Mouse (Mus musculus) testis, adult 10 weeks (tissue): Measurements from ENCODE around the gene Fbxo42. TPM values are rescaled to one million over a fixed set of nuclear protein-coding genes. Genes with fewer than 3 reads are reported as not detected.

Source experiments
- polyA plus RNA-seq: library from polyadenylated mRNA; stranded (reverse); fragments of 350-450 nt; fragmentation: Illumina TruSeq; extraction: RNeasy Lipid Tissue Mini Kit (QIAGEN cat#74804); gene quantifications from one replicate; pipeline ENCODE4 v1.2.3, GENCODE M21; 2014; ENCODE audit warnings: low read depth, low replicate concordance

The Fbxo42 gene
- 3.9 TPM for polyA plus RNA-seq

DNA sequence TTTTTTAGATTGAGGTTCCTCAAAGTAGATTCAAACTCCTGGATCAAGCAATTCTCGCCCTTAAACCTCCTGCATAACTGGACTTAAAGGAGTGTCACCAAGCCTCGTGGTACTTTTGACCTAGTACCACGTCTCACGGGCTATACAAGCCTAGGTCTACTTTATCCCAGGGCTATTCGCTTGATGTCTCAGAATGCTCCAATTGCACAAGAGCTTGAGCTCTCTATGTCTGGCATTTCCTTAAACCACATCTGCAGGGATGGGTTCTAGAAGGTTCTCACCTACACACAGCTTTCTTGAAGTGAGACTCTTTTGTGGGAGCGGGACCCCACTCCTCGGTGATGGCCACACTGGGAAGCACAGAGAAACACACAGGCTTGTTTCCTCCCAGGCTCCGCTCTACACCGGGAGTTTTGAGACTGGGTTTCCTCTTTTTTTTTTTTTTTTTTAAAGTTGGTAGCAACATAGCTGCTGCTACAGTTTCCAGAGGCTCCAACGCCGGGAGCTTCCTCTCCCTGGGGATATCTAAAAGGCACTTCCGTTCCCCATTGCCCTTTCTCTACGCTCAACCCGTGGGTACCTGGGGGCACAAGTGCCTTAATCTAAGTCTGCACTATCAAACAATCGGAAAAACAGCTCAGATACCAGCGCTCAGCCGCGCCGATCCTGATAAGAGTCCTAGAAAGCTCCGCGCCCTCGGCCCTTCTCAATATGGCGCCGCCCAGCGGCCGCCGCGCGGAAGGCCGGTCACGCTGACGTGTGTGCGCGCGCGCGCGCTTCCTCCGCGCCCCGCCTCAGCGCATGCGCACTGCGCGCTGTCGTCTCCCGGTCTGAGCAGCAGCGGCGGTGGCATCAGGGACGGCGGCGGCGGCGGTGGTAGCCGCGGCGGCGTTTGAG lies at the start of gene Fbxo42:
Gene Fbxo42, plus strand, starts transcription at position 802 of the 897 bp plus-strand sequence.

DNA sequence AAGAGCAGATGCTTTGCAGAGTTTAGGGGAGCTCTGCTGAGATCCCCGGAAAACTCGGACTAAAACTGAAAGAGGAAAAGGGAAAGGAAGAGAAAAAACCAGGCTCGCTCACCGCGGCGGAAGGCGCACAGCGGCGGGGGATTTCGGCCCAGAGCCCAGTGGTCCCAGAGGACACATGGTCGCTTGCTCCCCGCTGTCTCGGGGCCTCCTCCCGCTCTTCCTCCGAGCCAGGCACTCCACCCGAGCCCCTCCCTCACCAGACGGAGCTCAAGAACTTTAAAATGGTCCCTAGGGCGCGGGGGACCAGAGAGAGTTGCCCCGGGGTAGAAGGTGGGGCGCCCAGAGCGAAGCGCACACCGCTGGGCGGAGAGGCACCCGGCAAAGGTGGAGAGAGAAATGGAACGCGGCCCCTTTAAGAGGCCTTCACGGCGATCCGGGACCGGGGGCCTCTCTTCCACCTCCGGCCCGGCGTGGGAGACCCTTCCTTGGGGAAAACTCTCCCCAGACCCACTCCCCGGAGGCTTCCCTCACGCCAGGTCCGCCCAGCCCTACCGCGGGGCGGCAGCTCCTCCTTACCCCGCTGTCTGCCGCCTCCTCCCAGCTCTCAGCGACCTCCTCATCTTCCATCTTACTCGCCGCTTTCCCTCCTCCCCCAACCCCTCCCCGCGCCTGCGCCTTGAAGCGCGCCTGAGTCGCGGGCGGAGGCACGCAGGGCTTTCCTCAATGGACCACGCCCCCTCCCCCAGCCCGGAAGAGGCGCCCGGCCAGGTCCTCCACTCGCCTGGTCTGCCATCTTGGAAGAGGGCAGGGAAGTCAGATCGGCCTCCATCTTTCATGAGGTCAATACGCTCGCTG lies 8.4 kb upstream of the Fbxo42 start, which contains the start of gene Szrd1:
Gene Szrd1, minus strand, starts transcription at position 660 of the 855 bp plus-strand sequence.

DNA sequence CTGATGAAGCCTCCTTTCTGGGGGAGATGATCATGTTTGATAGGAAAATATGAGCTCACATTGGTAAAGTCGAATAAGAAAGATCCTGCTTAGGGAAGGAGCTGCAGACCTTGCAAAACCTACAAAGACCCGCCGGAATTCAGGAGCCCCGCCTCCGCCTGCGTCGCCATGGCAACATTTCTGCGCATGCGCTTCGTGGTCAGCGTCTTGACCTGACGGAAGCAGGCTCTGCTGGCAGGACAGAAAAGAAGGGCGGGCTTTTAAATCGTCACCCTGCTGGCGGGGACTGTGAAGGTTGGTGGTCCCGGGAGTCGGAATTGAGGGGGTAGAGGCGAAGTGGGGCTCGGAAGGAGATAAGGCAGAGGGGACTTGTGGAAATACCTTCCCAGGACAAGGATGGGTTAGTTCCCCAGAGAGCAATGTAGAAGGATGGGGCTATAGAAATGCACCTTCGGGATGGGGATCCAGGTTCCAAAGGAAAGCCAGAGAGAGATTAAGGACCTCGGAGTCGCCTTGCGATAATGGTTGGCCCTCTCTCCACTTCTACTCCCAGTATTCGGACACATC lies 66.1 kb downstream of the Fbxo42 start, which contains the start of gene Rsg1:
Gene Rsg1, plus strand, starts transcription at position 187 of the 567 bp plus-strand sequence.

DNA sequence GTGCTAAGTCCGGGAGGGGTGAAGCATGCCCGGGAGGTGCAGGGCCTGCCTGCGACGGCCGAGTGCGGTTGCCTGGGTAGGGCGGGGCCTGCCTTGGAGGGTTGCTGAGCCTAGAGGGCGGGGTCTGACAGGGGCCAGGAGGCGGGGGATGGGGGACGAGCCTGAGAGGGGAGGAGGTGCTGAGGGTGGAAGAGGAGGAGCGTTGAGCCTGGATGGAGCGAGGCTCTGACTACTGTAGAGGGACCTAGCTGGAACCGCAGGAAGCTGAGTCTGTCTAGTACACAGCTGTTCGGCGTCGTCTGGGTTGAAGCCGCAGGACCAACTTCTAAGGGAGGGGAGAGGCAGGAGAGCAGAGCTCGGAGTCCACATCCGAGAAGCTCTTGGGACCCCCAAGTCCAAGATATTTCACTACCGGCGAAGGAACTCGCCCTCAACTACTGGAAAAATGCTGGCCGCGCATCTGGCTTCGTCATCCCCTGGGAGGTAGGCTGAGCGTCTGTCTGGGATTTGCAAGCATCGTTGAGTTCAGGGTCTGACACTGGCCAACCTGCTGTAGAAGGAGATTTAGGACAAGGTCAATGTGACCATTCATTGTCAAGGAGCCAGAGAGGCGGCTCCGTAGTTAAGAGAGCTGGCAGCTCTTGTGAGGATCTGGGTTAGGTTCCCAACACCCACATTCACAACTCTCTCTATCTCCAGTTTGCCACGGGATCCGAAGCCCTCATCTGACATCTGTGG lies 91.8 kb downstream of the Fbxo42 start, which contains the start of gene Arhgef19:
Gene Arhgef19, plus strand, starts transcription at position 112 of the 738 bp plus-strand sequence.

Other genes with a start within 250 kb of the Fbxo42 start
- gene Padi2, start 241.6 kb upstream of the Fbxo42 start, polyA plus RNA-seq, result 0.69 TPM
- 41.8 TPM for gene Sdhb, start 186.7 kb upstream of the Fbxo42 start, polyA plus RNA-seq
- 2.1 TPM for gene Atp13a2, start 161.0 kb upstream of the Fbxo42 start, polyA plus RNA-seq
- not detected for gene Mfap2, start 137.5 kb upstream of the Fbxo42 start, polyA plus RNA-seq
- gene Crocc, start 87.4 kb upstream of the Fbxo42 start, polyA plus RNA-seq, result 1.5 TPM
- gene Necap2, start 69.6 kb upstream of the Fbxo42 start, polyA plus RNA-seq, result 3.5 TPM
- gene Spata21, start 59.6 kb upstream of the Fbxo42 start, polyA plus RNA-seq, result 144 TPM
- 4.6 TPM for gene Szrd1, start 8.1 kb upstream of the Fbxo42 start, polyA plus RNA-seq
- 0.50 TPM for gene Rsg1, start 66.0 kb downstream of the Fbxo42 start, polyA plus RNA-seq
- gene Arhgef19, start 91.6 kb downstream of the Fbxo42 start, polyA plus RNA-seq, result not detected
- gene Epha2, start 153.3 kb downstream of the Fbxo42 start, polyA plus RNA-seq, result not detected
- gene Fam131c, start 220.3 kb downstream of the Fbxo42 start, polyA plus RNA-seq, result not detected